12 mouse cellular contexts compared by ENCODE assay signal in genomic region chr7:84142736-84143473, GRCm38 (mm10). TPM values are rescaled to one million over a fixed set of nuclear protein-coding genes. Genes with fewer than 3 reads are reported as not detected.
DNase-seq lines count a peak whose midpoint lies in the region; ATAC-seq and TF ChIP-seq lines count a peak whose summit lies in the region.
"Had no signal": no experiment of that assay in that cellular context is flagged by ENCODE, and none has a peak within 500 bp of the region (broad histone marks: within the 10 kb centered on the region; RNA-seq: fewer than 3 reads in every experiment).

No protein-coding gene starts in this region.

- peak overlapping the region; percentile 47; the same call in 1 of the 2 replicates for H3K27ac ChIP-seq in heart, embryonic 10.5 days
- H3K27ac ChIP-seq in liver, embryonic 11.5 days (ENCODE audit: low read depth, low read length) = 0 out of 2 replicates have a peak overlapping the region, but pooled peaks have one; percentile 20
- H3K27ac ChIP-seq: midbrain, embryonic 12.5 days had no signal

- WGBS in heart, embryonic 10.5 days = 47% methylated on average over 7 of the region's 7 CpGs
- 38% methylated on average over 7 of the region's 7 CpGs for WGBS in liver, embryonic 11.5 days

- no peak for DNase-seq in heart, embryonic 10.5 days (ENCODE audit: low spot score)
- DNase-seq in heart, adult 8-10 months (ENCODE audit: low spot score) = no peak
- peak; percentile 3 for DNase-seq in T-cell, adult 2 months (ENCODE audit: low spot score)
- no peak for DNase-seq in liver, embryonic 11.5 days (ENCODE audit: low spot score)
- DNase-seq in left cerebral cortex, postnatal 36 days (ENCODE audit: low spot score in 2 of 2) = no peak
- DNase-seq in frontal cortex, postnatal 25 days (ENCODE audit: low spot score in 2 of 2) = no peak
- no peak for DNase-seq in gastrocnemius, postnatal 14 days
- DNase-seq: adrenal gland, postnatal 25 days; cerebellum, postnatal 36 days; gastrocnemius, postnatal 36 days had no signal

- no peak for TF ChIP-seq POLR2A in myocyte (IDR thresholded peaks at IDR 0.05; ENCODE audit: insufficient read length, low read depth)

- intact Hi-C loops in left cerebral cortex, postnatal 36 days (cut with DNase I) = no loop called here
- intact Hi-C loops in gastrocnemius, postnatal 14 days (cut with DNase I; ENCODE audit: low total_unique reads) = no loop called here

- no peak overlapping the region for H3K4me3 ChIP-seq in heart, embryonic 10.5 days
- no peak overlapping the region for H3K4me3 ChIP-seq in liver, embryonic 11.5 days (ENCODE audit: low read depth, low read length)
- H3K4me3 ChIP-seq in myocyte = no peak overlapping the region
- H3K4me3 ChIP-seq: midbrain, embryonic 12.5 days had no signal

- no peak for ATAC-seq in liver, embryonic 11.5 days (replicated peaks; ENCODE audit: low FRiP score)

- no peak overlapping the region for H3ac ChIP-seq in myocyte (ENCODE audit: control insufficient read depth, insufficient read length)

- peak overlapping the region; percentile 26 for H3K4me2 ChIP-seq in liver, embryonic 11.5 days
- peak overlapping the region; percentile 1 for H3K4me2 ChIP-seq in myocyte (ENCODE audit: low read depth)
- H3K4me2 ChIP-seq: midbrain, embryonic 12.5 days had no signal

- H3K9me3 ChIP-seq in heart, embryonic 10.5 days = no peaks in the 10 kb centered on the region
- no peaks in the 10 kb centered on the region for H3K9me3 ChIP-seq in liver, embryonic 11.5 days (ENCODE audit: control insufficient read depth, low read length)
- H3K9me3 ChIP-seq: midbrain, embryonic 12.5 days had no signal

- no peaks in the 10 kb centered on the region for H3K27me3 ChIP-seq in heart, embryonic 10.5 days (ENCODE audit: insufficient read depth, poor library complexity, severe bottlenecking)
- H3K27me3 ChIP-seq in liver, embryonic 11.5 days (replicated peaks; ENCODE audit: control insufficient read depth, insufficient read depth, low read length) = no peaks in the 10 kb centered on the region
- H3K27me3 ChIP-seq in myocyte (ENCODE audit: control insufficient read depth, insufficient read depth, insufficient read length) = no peaks in the 10 kb centered on the region
- H3K27me3 ChIP-seq: midbrain, embryonic 12.5 days had no signal

- peaks cover under 1% of the 10 kb centered on the region; the same call in 1 of the 2 replicates for H3K36me3 ChIP-seq in heart, embryonic 10.5 days
- no peaks in the 10 kb centered on the region for H3K36me3 ChIP-seq in liver, embryonic 11.5 days (ENCODE audit: control insufficient read depth, insufficient read depth, low read length)
- no peaks in the 10 kb centered on the region for H3K36me3 ChIP-seq in myocyte (ENCODE audit: control insufficient read depth, insufficient read depth)
- H3K36me3 ChIP-seq: midbrain, embryonic 12.5 days had no signal

- no peak overlapping the region for H3K9ac ChIP-seq in liver, embryonic 11.5 days (ENCODE audit: low read depth, low read length)
- H3K9ac ChIP-seq: midbrain, embryonic 12.5 days had no signal

- H3K79me2 ChIP-seq in myocyte (ENCODE audit: control insufficient read depth, insufficient read depth) = peaks cover 100% of the 10 kb centered on the region

- H3K4me1 ChIP-seq in heart, embryonic 10.5 days = peaks cover 93% of the 10 kb centered on the region
- H3K4me1 ChIP-seq in liver, embryonic 11.5 days (replicated peaks; ENCODE audit: control insufficient read depth, insufficient read depth, low read length) = peaks cover 49% of the 10 kb centered on the region

TF ChIP-seq in myocyte, 11 proteins besides CTCF, POLR2A, EP300 and RAD21:
- TF ChIP-seq MYOD1 (IDR thresholded peaks at IDR 0.05; ENCODE audit: control insufficient read depth in 1 of 3, insufficient read length in 2 of 3, low read depth in 2 of 3) (no peak), CEBPB (IDR thresholded peaks at IDR 0.05; ENCODE audit: insufficient read depth, poor library complexity, severe bottlenecking) (peak; percentile 36; the same call in 1 of the 2 replicates)

RNA-seq across cellular contexts. Expression of gene Abhd17c, which starts 8.8 kb away (rescaled TPM):
- polyA plus RNA-seq in heart, embryonic 10.5 days (2016; fragmentation: Nextera tagmentation; extraction: Ambion mirVana) = 27.7 and 39.4 TPM in 2 replicates
- 10 to 100 TPM; 28.0 to 31.6 (median 28.8) TPM for total RNA-seq in heart, adult 8-10 months (2022)
- polyA plus RNA-seq in liver, embryonic 11.5 days (2014; fragmentation: Nextera tagmentation; extraction: Ambion mirVana) = 41.3 and 45.7 TPM in 2 replicates
- polyA plus RNA-seq in myocyte (2012; fragmentation: generic; extraction: Trizol) = 32.4 TPM
- total RNA-seq in left cerebral cortex, postnatal 36 days (2021) = 10 to 100 TPM; 36.6 to 39.6 TPM
- 1 to 10 TPM; 4.4 to 5.6 TPM for total RNA-seq in gastrocnemius, postnatal 14 days (2021)

RNA-seq across cellular contexts. Expression of gene Cemip, which starts 56.6 kb away (rescaled TPM):
- 0.41 and 0.70 TPM in 2 replicates for polyA plus RNA-seq in heart, embryonic 10.5 days (2016; fragmentation: Nextera tagmentation; extraction: Ambion mirVana)
- under 1 TPM in 2 of 4 experiments, not detected in 2; 0.05 to 0.09 TPM for total RNA-seq in heart, adult 8-10 months (2022)
- polyA plus RNA-seq in liver, embryonic 11.5 days (2014; fragmentation: Nextera tagmentation; extraction: Ambion mirVana) = 0.14 and 0.15 TPM in 2 replicates
- 11.2 TPM for polyA plus RNA-seq in myocyte (2012; fragmentation: generic; extraction: Trizol)
- 10 to 100 TPM; 14.5 to 18.7 TPM for total RNA-seq in left cerebral cortex, postnatal 36 days (2021)
- under 1 TPM; 0.11 to 0.18 TPM for total RNA-seq in gastrocnemius, postnatal 14 days (2021)

Comparison
In these comparisons a context has a peak if more than half of its experiments do, and no peak if none do; other contexts are left out.
1. RNA of gene Abhd17c, which starts 8.8 kb away (total RNA-seq): 36.6 to 39.6 TPM in left cerebral cortex, postnatal 36 days and 28.0 to 31.6 TPM in heart, adult 8-10 months; 4.4 to 5.6 TPM in gastrocnemius, postnatal 14 days; every median in the first group is over 4 times any median in the second.
2. RNA of gene Cemip, which starts 56.6 kb away (total RNA-seq): 14.5 to 18.7 TPM in left cerebral cortex, postnatal 36 days; 0.11 to 0.18 TPM in gastrocnemius, postnatal 14 days and 0.05 to 0.09 TPM in heart, adult 8-10 months; every median in the first group is over 10 times any median in the second.